Mouse (Mus musculus): ENCODE measurements at regions not wholly inside any gene's neighbourhood (a gene's known extent, or its start where the extent isn't known, plus 50 kb on each side); places are given as distances from the start of the nearest gene placed in this dataset.
A peak's percentile ranks its signal among the peaks of the same experiment; 100 is the strongest.

GRCm38 (mm10) chr1:47050492-47050891 lies 157.8 kb upstream of the Slc39a10 start:
- 56% methylated on average over 1 of the region's 1 CpGs for WGBS
- intact Hi-C loops (cut with DNase I), result no loop called here
- H3K4me1 ChIP-seq (ENCODE audit: control insufficient read depth, insufficient read depth, low read length), result no peaks in the 10 kb centered on the region
- no peak overlapping the region for H3K9ac ChIP-seq (ENCODE audit: low read depth, low read length)
- no peak overlapping the region for H3K4me3 ChIP-seq
- H3K27me3 ChIP-seq (ENCODE audit: control insufficient read depth, insufficient read depth, low read length), result no peaks in the 10 kb centered on the region
- H3K27ac ChIP-seq, result no peak overlapping the region
- TF ChIP-seq POLR2A (IDR thresholded peaks at IDR 0.05; ENCODE audit: insufficient read depth, low read depth, low read length) (no peak), CTCF (IDR thresholded peaks at IDR 0.05) (no peak), EP300 (IDR thresholded peaks at IDR 0.05; ENCODE audit: insufficient read depth, low read depth, low read length) (no peak)
- H3K36me3 ChIP-seq (ENCODE audit: control insufficient read depth, insufficient read depth, low read length), result no peaks in the 10 kb centered on the region
- no peaks in the 10 kb centered on the region for H3K79me2 ChIP-seq (replicated peaks; ENCODE audit: control insufficient read depth, insufficient read depth, low read length)
- no peak for DNase-seq

- peak in 1 of 2 experiments; percentile 3 for DNase-seq
- intact Hi-C loops (cut with DNase I), result no loop called here
- no peak overlapping the region for H3K9ac ChIP-seq (ENCODE audit: low read depth, low read length)
- 36% methylated on average over 2 of the region's 2 CpGs for WGBS
- no peaks in the 10 kb centered on the region for H3K79me2 ChIP-seq (replicated peaks; ENCODE audit: control insufficient read depth, insufficient read depth, low read length)
- no peaks in the 10 kb centered on the region for H3K4me1 ChIP-seq (ENCODE audit: control insufficient read depth, insufficient read depth, low read length)
- no peaks in the 10 kb centered on the region for H3K36me3 ChIP-seq (ENCODE audit: control insufficient read depth, insufficient read depth, low read length)
- H3K4me3 ChIP-seq, result no peak overlapping the region
- no peaks in the 10 kb centered on the region for H3K27me3 ChIP-seq (ENCODE audit: control insufficient read depth, insufficient read depth, low read length)
- H3K27ac ChIP-seq, result no peak overlapping the region
- TF ChIP-seq CTCF (IDR thresholded peaks at IDR 0.05) (no peak), POLR2A (IDR thresholded peaks at IDR 0.05; ENCODE audit: insufficient read depth, low read depth, low read length) (no peak), EP300 (IDR thresholded peaks at IDR 0.05; ENCODE audit: insufficient read depth, low read depth, low read length) (no peak)
These were observed 144.9 kb upstream of the Slc39a10 start for GRCm38 (mm10) chr1:47037576-47037975.

GRCm38 (mm10) chr1:47019356-47019755 lies 126.7 kb upstream of the Slc39a10 start:
- WGBS, result 7% methylated on average over 1 of the region's 1 CpGs
- no peak for TF ChIP-seq EP300 (IDR thresholded peaks at IDR 0.05; ENCODE audit: insufficient read depth, low read depth, low read length)
- TF ChIP-seq POLR2A (IDR thresholded peaks at IDR 0.05; ENCODE audit: insufficient read depth, low read depth, low read length), result no peak
- no peak for TF ChIP-seq CTCF (IDR thresholded peaks at IDR 0.05)
- Histone ChIP-seq H3K9ac (ENCODE audit: low read depth, low read length) (no peak overlapping the region), H3K27ac (no peak overlapping the region), H3K27me3 (ENCODE audit: control insufficient read depth, insufficient read depth, low read length) (no peaks in the 10 kb centered on the region), H3K4me3 (no peak overlapping the region), H3K79me2 (replicated peaks; ENCODE audit: control insufficient read depth, insufficient read depth, low read length) (no peaks in the 10 kb centered on the region), H3K36me3 (ENCODE audit: control insufficient read depth, insufficient read depth, low read length) (no peaks in the 10 kb centered on the region), H3K4me1 (ENCODE audit: control insufficient read depth, insufficient read depth, low read length) (no peaks in the 10 kb centered on the region)
- intact Hi-C loops (cut with DNase I), result no loop called here
- no peak for DNase-seq

GRCm38 (mm10) chr1:47014526-47014925 lies 121.9 kb upstream of the Slc39a10 start:
- H3K4me3 ChIP-seq, result no peak overlapping the region
- H3K36me3 ChIP-seq (ENCODE audit: control insufficient read depth, insufficient read depth, low read length), result no peaks in the 10 kb centered on the region
- no peak overlapping the region for H3K9ac ChIP-seq (ENCODE audit: low read depth, low read length)
- no peaks in the 10 kb centered on the region for H3K27me3 ChIP-seq (ENCODE audit: control insufficient read depth, insufficient read depth, low read length)
- no peaks in the 10 kb centered on the region for H3K4me1 ChIP-seq (ENCODE audit: control insufficient read depth, insufficient read depth, low read length)
- DNase-seq, result no peak
- 69% methylated on average over 1 of the region's 1 CpGs for WGBS
- intact Hi-C loops (cut with DNase I), result no loop called here
- no peak overlapping the region for H3K27ac ChIP-seq
- H3K79me2 ChIP-seq (replicated peaks; ENCODE audit: control insufficient read depth, insufficient read depth, low read length), result no peaks in the 10 kb centered on the region
- TF ChIP-seq CTCF (IDR thresholded peaks at IDR 0.05) (no peak), EP300 (IDR thresholded peaks at IDR 0.05; ENCODE audit: insufficient read depth, low read depth, low read length) (no peak), POLR2A (IDR thresholded peaks at IDR 0.05; ENCODE audit: insufficient read depth, low read depth, low read length) (no peak)

- TF ChIP-seq CTCF (IDR thresholded peaks at IDR 0.05) (no peak), POLR2A (IDR thresholded peaks at IDR 0.05; ENCODE audit: insufficient read depth, low read depth, low read length) (no peak), EP300 (IDR thresholded peaks at IDR 0.05; ENCODE audit: insufficient read depth, low read depth, low read length) (no peak)
- intact Hi-C loops (cut with DNase I), result no loop called here
These were observed 111.1 kb upstream of the Slc39a10 start for GRCm38 (mm10) chr1:47003746-47004145.

GRCm38 (mm10) chr1:46999337-46999736 lies 106.7 kb upstream of the Slc39a10 start:
- Histone ChIP-seq H3K36me3 (ENCODE audit: control insufficient read depth, insufficient read depth, low read length) (no peaks in the 10 kb centered on the region), H3K27ac (no peak overlapping the region), H3K27me3 (ENCODE audit: control insufficient read depth, insufficient read depth, low read length) (no peaks in the 10 kb centered on the region), H3K4me3 (no peak overlapping the region), H3K9ac (ENCODE audit: low read depth, low read length) (no peak overlapping the region), H3K4me1 (ENCODE audit: control insufficient read depth, insufficient read depth, low read length) (no peaks in the 10 kb centered on the region), H3K79me2 (replicated peaks; ENCODE audit: control insufficient read depth, insufficient read depth, low read length) (no peaks in the 10 kb centered on the region)
- TF ChIP-seq CTCF (IDR thresholded peaks at IDR 0.05) (no peak), EP300 (IDR thresholded peaks at IDR 0.05; ENCODE audit: insufficient read depth, low read depth, low read length) (no peak), POLR2A (IDR thresholded peaks at IDR 0.05; ENCODE audit: insufficient read depth, low read depth, low read length) (no peak)
- intact Hi-C loops (cut with DNase I), result no loop called here
- DNase-seq, result no peak
- 60% methylated on average over 3 of the region's 3 CpGs for WGBS

More at GRCm38 (mm10) chr1:47003746-47004145, 111.1 kb upstream of the Slc39a10 start:
- H3K27ac ChIP-seq, result no peak overlapping the region
- no peaks in the 10 kb centered on the region for H3K4me1 ChIP-seq (ENCODE audit: control insufficient read depth, insufficient read depth, low read length)
- no peaks in the 10 kb centered on the region for H3K27me3 ChIP-seq (ENCODE audit: control insufficient read depth, insufficient read depth, low read length)
- no peak for DNase-seq
- no peaks in the 10 kb centered on the region for H3K79me2 ChIP-seq (replicated peaks; ENCODE audit: control insufficient read depth, insufficient read depth, low read length)
- WGBS, result 71% methylated on average over 5 of the region's 5 CpGs
- H3K9ac ChIP-seq (ENCODE audit: low read depth, low read length), result no peak overlapping the region
- H3K4me3 ChIP-seq, result no peak overlapping the region
- H3K36me3 ChIP-seq (ENCODE audit: control insufficient read depth, insufficient read depth, low read length), result no peaks in the 10 kb centered on the region
